Mouse (Mus musculus): ENCODE measurements around the gene Itk.

Gene Itk

DNA sequence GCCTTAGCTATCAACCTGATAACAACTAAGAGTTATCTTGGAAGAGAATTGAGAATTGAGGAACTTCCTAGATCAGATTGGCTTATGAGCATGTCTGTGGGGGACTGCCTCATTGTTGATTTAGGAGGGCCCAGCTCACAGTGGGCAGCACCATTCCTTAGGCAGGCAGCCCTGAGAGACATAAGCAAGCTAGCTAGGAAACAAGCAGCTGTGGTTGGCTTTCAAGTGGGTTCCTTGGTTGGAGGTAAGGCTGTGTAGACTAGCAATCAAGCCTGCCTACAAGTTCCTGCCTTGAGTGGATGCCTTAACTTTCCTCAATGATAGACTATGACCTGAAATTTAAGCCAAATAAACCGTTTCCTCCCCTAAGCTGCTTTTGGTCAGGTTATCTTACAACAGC lies 30.9 kb downstream of the Itk start:
- no peak for DNase-seq (ENCODE audit: low spot score)

GRCm38 (mm10) chr11:46349681-46350410 lies 39.5 kb downstream of the Itk start:
- no peak for DNase-seq (ENCODE audit: low spot score)

DNA sequence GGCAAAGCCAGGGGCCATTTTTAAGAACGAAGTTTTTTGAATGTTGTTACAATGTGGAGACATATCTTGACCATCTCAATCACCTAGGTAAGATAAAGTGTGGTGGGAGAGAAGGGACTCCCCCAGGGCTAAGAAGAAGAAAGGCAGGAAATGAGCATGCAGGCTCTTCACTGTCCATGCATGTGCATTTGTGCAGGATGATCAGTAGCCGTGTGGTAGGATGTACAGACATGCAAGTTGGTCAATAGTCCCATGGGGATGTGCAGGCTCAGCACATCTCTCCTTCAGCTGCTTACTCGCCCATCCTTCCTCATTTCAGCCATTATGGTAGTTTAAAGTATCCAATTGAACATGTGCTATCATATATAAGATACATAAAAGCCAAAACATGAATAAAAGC lies 40.9 kb downstream of the Itk start:
- DNase-seq (ENCODE audit: low spot score) = no peak

DNA sequence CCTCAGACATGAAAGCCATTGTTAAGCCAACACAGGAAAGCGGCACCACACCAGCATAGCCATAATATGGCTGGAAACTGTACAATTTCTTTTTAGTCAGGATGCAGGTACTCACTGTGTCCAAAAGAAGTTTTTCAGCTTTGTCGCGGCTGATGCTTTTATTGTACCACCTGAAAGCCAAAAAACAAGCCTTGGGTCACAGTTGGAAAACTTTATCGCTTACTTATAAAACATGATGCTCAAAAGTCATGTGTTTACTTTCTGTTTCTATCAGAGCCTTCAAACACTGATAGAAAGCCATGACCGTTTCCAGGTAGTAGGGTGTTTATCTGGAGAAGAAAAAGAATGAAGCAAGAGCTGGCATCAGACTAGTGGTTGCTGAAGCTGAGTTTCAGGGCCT lies 41.6 kb downstream of the Itk start:
- no peak for DNase-seq (ENCODE audit: low spot score)

DNA sequence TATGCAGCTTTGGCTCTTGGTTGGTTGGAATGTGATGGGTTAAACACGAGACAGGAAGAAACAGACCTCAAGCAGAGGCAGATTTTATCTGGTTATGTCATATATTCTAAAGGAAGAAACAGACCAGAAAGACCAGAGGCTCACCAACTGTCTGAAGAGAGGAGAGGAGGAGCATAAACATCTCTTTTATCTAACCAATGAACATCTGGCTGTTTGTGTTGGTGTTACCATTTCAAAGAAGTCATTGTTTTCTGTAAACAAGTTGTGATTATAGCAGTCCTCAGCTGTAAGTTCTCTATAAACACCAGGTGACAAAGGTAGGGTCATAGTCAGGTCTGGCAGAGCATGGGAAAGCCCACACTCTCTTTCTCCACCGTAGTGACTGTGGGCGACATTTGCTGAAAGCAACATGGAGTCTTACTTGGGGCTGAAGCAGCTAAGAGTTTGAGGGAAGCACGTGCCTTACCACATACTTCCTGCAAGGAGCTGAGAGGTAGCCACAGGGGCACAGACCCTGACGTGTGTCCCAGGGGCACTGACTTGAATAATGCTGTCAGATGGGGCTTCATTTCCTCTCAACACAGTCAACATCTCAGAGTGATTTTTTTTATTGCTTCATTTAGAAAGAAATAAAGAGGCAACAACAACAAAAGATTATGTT lies 45.3 kb downstream of the Itk start:
- no peak for DNase-seq (ENCODE audit: low spot score)

DNA sequence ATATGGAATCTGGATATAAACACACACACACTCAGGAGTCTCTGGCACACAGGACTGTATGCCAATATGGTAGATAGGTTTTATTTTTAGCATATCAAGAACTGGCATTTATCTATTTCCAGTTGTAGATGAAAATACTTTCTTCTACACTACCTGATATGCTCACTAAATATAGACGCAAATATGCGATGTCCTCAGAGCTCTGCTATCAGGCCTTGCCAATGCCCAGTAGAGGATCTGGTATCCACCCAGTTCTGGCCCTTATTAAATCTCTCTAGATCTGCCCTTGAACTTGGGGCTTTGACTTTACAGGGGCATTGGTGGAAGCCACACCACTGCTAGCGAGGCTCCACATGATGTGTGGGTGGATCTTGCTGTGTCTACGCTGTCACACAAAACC lies 47.4 kb downstream of the Itk start:
- DNase-seq (ENCODE audit: low spot score) = no peak

DNA sequence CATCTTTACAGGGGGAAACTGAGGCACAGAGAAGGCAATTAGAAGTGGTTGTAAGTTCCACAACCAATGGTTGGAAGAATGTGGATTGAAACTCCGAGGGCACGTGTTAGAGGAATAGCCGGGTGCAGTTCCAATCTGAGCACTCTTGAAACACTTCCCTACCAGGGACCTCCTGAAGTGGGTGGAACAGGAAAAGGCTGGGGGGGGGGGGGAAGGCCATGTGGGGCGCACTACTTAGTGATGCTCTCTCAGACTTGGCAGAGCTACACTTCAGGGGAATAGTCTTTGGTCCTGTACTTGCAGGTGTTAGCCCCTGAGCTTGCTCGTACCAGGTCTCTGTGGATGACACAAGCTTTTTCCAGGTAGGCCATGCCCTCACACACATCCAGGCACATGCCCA lies 53.3 kb downstream of the Itk start:
- DNase-seq (ENCODE audit: low spot score) = no peak

- DNase-seq (ENCODE audit: low spot score) = no peak
Observed at GRCm38 (mm10) chr11:46332217-46332616, 57.1 kb downstream of the Itk start.

DNA sequence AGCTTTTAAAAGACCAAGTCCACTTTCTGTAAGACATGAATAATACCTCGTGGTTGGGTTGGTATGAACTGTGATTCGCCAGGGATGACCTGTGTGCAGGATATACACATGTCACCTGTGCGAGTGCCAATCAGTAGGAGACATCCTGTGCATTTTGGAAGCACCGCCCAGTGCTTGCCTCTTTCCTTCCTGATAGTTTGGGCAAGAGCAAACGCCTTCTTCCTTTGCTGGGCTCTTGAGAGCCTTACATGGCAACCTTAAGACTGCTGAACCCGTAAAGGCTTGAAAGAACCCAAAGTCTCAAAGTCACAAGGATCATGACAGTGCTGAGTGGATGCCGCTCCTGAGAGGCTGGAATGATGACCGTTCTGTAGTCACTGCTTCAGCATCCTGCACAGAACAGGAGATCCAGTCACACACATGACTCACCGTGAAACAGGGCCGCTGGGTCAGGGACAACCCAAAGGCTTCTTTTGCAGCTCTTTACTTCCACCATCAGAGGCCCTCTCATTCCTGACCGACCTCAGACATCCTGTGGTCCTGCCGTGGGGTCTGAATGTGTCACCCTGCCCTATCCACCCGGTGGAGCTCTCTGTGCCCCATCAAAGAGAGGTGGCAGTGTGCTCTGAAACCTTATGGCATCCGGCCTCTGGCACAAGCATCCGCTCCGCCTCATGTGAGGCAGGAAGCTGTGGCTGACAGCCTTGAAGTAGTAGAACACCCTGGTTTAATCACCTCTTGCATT lies 62.9 kb downstream of the Itk start:
- DNase-seq (ENCODE audit: low spot score) = no peak

DNA sequence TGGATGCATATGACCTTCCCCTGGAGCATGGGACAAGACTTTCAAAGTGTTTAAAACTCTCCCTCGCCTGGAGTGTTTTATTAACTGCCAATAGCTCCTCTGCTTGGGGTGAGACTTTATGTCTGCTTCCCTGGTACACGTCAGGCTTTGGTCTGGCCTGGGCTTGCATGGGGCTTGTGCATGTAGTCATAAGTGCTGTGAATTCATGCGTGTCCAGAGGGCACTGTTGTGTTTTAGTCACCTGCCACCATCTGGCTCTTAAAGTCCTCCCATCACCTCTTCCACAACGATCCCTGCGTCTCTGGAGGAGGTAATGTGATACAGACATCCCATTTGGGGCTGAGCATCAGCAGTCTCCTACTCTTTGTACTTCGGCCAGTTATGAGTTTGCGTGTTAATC lies 67.8 kb downstream of the Itk start:
- DNase-seq (ENCODE audit: low spot score) = no peak

DNA sequence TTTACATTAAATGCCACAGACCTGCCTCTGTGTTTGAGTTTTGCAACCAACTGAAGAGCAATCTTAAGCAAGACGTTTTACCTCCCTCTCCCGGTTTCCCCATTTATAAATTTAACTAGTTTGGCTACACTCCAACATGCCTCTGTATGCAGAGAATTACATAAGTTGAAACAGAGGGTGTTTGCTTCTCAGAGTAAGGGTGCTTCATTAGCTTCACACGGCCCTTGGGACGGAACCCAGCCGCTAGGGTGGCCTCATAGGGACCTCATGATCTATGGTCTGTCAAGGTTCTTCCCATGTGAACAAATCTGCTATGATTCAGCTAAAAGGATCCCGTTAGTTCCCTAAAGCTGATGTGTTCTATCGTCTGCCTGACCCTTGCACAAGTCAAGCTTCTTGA lies 74.8 kb downstream of the Itk start:
- DNase-seq (ENCODE audit: low spot score) = no peak

DNA sequence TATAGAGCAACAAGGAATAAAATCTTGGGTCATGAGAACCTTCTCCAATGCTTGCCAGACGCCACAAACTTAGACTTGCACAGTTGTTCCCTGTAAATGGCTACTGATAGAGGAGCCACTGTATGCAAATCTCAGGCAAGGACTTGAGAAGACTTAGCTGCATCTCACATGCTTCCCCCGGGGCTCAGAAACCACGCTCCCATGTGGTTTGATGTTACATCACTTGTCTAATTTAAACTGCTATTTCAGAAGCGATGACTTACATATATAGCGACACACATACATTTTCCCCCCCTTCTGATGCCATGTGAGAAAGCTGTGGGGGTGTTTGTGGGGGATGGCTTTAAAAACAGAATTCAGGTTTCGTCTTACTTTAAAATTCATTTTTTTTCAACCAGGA lies 75.5 kb downstream of the Itk start:
- no peak for DNase-seq (ENCODE audit: low spot score)

DNA sequence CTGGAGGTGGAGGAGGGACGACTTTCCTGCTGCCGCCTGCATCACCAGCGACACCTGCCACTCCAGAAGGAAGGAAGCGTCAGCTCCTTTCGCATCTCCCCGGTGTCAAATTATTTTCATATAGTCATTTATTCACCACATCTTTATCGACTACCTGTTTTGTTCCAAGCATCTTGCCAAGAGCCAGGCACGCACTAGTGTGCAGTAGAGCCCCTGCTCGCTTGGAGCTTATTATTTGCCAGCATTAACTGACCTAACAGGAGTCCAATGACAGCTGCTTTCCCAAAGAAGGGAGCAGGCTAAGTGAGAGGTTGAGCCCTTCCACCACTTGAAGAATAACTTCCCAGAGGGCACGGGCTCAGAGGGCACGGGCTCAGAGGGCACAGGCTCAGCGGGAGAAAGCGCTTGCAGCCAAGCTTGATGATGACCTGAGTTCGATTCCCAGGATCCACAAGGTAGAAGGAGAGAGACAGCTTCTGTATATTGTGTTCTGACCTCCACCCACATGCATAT lies 76.7 kb downstream of the Itk start, which contains the start of gene Cyfip2:
Cyfip2 (minus strand) TSS at position 337 of the 513 bp plus-strand sequence.
- no peak for DNase-seq (ENCODE audit: low spot score)

DNA sequence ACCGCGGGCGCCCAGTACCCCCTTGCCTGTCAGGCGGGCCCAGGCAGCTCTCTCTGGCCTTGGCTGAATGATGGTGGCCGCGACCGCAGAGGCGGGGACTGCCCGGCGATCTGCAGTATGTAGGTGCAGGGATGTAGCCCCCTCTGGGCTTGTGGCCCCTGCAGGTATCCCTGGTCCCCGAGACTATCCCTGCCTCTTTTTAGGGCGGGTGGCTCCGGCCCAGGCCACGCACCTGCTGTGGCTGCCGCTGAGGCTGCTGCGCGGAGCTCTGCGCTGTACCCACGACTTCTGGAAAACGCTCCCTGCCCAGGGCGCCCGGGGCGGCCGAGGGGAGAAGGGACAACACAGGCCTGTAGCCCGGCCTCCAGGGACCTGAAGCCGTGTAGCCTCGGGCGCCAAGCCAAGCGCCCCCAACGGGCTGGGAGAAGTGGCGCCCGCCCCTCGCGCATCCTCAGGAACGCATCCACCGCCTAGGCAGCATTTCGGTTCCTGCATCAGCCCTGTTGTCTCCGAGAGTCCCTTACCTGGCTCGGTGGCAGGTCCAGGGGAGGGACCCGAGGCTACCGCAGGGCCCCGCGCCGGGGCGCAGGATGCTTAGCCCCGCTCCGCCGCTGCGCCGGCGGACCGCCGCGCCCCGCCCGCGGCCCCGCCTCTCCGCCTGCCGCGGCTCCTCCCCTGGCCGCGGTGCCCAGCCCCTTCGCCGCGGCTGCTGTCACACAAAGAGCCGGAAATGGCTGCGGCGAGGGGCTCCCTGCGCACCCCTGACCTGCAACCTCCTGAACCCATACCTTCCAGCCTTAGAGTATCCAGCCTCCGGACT lies 77.4 kb downstream of the Itk start:
- DNase-seq (ENCODE audit: low spot score) = no peak

DNA sequence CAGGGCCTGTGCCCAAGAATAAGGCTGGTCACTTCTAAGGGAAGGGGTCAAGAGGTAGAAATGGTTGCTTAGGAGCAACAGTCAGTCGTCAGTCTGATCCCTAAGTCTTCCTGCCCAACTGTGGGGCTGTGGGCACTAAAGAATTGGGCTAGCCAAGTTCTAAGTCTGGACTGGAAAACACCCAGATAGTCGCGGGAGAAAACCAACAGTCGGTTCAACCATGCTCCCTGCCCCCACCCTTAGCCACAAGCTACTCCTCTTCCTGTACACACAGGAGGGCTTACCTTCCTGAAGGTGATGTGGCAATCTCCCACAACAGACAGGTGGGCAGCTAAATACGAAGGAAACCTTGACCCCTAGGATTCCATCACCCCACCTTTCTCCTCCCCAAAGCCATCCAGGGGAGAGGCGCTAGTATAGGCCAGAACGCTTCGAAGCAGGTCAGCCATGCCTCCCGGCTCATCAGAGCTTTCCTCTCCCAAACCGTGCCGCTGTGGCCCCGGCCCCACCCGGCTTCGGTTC lies 78.1 kb downstream of the Itk start:
- no peak for DNase-seq (ENCODE audit: low spot score)

- no peak for DNase-seq (ENCODE audit: low spot score)
Observed at GRCm38 (mm10) chr11:46310647-46311063, 78.7 kb downstream of the Itk start.

DNA sequence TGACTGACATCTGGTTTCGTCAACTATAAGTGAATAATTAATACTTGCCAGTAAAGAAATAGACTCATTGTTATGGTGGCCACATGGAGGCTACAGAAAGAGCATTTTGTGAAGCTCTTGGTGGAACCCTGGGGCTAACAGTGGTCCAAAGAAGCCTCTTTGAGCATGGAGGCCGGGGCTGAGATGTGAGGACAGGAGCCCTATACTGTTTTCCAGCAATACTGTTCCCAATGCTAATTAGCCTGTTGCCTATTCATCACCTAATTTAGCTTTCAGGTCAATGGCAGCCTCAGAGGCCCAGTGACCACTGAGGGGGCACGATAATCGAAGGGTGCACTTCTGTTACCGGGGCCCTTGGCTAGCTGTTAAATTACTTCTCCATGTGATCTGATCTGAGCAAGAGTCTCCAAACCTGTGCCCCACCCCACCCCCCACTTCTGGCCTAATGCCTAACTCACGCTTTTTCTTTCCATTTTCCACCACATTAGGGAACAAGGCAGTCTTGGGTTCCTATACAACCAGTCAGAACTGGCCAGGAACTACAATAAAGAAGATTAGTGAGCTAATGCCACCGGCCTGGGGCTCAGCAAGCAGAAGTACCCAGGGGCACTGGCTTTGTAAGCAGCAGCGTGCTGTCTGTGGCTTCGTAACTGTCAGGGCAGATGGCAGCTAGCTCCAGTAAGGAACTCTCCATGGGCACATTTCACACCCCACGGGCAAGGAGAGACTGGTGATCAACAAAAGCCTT lies 79.3 kb downstream of the Itk start:
- DNase-seq (ENCODE audit: low spot score) = no peak

GRCm38 (mm10) chr11:46309111-46309741 lies 80.1 kb downstream of the Itk start:
- DNase-seq (ENCODE audit: low spot score) = no peak

- DNase-seq (ENCODE audit: low spot score) = no peak
Observed at GRCm38 (mm10) chr11:46308271-46308974, 80.9 kb downstream of the Itk start.

DNA sequence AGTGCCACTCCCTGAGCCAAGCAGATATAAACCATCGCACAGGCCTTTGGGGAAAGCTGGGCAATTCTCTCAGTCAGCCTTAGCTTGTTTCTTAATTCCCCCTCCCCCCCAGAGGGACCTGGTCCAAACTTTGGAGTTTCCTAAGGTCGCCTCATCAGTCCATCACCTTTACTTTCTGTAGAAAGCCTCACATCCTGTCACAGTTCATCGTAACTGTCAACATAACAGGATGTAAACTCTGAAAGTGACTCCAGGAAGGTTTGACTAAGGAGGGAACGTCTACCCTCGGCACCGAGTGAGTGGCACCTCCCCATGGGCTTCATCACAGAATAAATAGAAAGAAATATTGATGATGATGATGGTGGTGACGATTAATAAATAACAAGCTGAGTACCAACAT lies 81.5 kb downstream of the Itk start:
- no peak for DNase-seq (ENCODE audit: low spot score)
